Mouse (Mus musculus) layer of hippocampus, adult 9-11 months (tissue): Measurements from ENCODE around the gene Cabin1.
"Not testable (repeated sequence)": the region's sequence is repeated elsewhere in the genome, so short reads cannot be mapped to it uniquely, and the experiment has no call there.

Experiments used
- DNase-seq: peaks from one replicate; pipeline ENCODE4 v3.0.0; 2022

Gene Cabin1

GRCm38 (mm10) chr10:75763682-75764518 lies at the start of gene Cabin1:
TSS of gene Cabin1 (minus strand) at chr10:75764341.
- DNase-seq, result peak; percentile 98

GRCm38 (mm10) chr10:75804217-75804616 lies 40.1 kb upstream of the Cabin1 start:
- DNase-seq, result no peak

DNA sequence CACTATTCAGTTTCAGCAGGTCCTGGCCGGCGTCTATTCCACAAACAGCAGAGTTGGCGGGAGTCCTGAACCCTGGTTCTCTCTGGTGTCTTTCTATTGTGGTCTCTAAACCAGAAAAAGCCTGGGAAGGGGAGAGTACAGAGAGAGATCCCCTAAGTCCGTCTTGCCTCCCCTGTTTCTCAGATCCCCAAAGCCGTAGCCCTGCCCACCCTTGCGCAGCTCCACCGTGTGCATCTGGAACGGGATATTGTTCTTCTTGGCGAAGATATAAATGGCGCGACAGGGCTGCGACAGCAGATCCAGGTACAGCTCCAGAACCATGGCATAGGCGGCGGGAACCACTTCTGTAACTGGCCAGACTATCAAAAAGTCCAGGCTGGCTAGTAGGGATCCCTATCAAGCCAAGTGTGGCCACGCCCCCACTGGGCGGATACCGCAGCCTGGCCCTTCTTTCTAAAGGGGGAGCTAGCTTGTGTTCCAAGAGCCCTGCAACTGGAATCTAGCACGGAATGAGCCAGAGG lies 34.1 kb upstream of the Cabin1 start, which contains the start of gene Gstt1:
TSS of gene Gstt1 (minus strand) at position 409 of the 521 bp plus-strand sequence.
- DNase-seq, result peak; percentile 17

DNA sequence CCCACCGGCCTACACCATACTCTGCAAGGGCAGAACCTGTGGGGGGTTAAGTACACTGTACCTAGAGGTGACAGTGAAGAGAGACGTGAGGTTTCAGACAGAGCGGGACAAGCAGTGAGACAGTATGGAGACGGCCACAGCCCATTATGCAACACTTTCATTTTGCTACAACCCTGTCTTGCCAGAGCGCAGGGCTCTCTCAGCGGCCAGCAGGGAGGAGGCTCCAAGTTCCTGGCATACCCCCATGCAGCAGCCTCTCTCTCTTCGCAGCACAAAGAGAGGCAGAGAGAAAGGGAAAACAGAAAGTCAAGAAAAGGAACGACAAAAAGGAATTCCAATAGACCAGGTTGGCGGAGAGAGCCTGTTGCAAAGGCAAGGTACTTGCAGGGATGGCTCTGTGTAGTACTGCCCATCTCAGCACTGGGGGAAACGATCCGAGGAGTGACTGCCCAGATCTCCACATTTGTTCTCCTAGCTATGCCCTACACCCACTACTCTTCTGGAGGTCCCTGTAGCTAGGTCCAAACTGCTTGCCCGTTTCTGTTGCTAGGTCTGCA lies 33.6 kb upstream of the Cabin1 start:
- peak; percentile 26 for DNase-seq

- DNase-seq, result no peak
Measured at GRCm38 (mm10) chr10:75796731-75797516, 32.8 kb upstream of the Cabin1 start.

DNA sequence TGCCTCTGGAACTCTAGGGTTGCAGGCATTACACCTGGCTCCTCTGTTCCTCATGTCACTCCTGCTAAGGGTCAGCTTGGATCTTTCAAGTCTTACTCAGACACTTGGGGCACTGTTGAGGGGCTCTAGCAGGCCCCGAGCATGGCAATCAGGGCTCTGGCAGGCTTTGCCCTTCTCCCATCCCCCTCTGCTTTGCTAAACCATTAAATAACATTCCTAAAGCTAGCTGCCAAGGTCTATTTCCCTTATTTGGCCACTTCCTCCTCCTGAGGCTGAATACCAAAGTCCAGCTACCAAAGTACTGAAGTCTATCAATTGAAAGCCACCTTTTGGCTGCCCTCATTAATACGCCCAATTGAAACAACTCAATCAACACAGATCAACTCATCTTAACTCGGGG lies 30.7 kb upstream of the Cabin1 start:
- DNase-seq, result no peak

DNA sequence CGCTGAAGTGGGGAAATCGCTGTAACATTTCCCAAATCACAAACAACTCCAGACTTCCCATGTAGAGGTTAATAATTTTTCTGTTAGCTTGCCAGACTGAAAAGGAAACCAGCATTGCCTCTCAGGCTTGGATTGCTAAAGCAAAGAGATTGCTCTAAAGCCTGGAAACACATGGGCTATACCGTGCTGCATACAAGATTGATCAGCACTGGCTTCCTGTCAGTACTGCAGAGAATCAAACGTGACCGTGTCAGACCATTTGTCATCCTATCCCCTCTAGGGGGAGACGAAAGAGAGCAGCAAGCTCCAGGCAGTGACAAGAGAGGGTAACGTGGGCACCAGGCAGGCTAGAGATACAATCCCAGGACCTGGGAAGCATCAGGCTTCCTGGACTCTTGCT lies 26.6 kb upstream of the Cabin1 start:
- no peak for DNase-seq

DNA sequence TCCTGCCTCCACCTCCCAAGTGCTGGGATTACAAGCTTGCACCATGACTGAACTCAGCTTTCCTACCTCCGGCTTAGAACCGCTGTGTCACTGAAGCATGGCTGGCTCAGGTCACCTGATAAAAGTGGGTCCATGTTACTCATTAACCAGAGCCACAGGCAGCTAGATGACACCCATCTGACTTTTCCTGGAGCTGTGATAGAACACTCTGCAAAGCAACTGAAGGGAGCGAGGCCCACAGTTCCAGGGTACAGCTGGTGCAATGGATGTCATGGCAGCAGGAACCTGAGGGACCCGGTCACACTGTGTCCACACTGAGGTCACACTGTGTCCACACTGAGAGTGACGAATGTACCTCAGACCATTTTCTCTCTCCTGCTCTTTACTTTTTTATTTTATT lies 25.7 kb upstream of the Cabin1 start:
- DNase-seq, result no peak

DNA sequence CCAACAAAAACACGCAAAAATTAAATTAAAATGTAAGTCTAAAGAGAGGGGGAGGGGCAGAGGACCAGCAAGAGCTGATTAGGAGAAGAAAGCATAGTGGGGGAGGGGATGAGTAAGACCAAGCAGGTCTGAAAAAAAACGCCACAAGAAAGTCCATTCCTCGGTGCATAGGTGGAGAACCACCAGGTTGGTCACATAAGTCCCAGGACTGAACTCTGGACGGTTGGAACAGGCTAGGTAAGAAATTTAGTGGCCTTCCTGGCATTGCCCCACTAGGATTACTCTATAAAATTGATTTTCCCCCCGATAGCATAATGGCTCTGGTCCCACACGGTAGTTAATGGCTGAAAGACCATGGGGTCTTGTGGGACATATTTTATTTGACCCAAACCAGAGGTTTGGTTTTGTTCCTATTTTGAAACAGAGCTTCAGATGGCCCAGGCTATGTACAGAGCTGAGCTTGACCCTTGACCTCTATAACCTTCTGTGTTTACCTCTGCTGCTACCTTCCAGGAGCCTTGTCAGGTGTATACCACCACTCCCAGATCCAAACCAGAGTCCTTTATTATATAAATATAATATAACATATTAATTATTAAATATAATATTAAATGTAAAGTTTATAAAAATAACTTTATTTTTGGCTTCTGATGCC lies 25.1 kb upstream of the Cabin1 start:
- no peak for DNase-seq

GRCm38 (mm10) chr10:75788277-75788676 lies 24.1 kb upstream of the Cabin1 start:
- DNase-seq, result no peak

GRCm38 (mm10) chr10:75785442-75785841 lies 21.3 kb upstream of the Cabin1 start:
- no peak for DNase-seq

DNA sequence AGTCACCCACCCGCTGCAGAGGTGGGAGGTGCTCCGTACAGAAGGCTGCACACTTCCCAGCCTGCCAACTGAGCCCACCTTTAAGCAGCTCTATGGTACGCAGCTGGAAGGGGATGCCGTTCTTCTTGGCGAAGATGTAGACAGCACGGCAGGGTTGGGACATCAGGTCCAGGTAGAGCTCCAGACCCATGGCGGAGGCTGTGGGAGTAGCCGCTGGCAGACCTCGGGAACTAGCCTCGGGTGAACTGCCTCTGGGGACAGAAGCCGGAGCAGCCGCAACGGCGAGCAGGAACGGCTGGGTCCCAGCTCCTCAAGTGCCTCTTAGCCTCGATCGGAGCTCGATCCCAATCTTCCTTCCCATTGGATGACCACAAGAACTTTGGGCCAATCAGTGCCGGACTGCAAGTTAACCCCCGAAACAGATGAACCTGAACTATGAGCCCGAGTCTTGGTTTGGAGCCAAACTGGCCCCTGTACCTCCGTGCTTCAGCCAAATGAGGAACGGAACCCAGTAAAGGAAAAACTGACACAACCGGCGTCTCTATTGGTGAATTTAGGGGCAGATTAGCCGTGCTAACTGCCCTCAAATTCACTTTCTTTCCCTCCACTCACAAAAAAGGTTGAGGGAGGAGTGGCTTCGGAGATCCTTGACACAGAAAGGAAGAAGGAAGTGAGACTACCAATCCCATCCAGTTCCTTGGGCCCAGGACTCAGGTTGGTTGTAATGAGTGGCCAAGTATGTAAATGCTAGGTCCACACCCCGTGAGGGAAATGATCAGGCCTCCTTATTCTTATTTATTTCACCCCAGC lies 16.8 kb upstream of the Cabin1 start, which contains the start of the genes Gm20441 and Gstt3:
TSS of gene Gm20441 (minus strand) at position 186 of the 810 bp plus-strand sequence.
TSS of gene Gstt3 (minus strand) at position 646 of the 810 bp plus-strand sequence.
- DNase-seq, result peak; percentile 16

- no peak for DNase-seq
Measured at GRCm38 (mm10) chr10:75779206-75780174, 15.3 kb upstream of the Cabin1 start.

DNA sequence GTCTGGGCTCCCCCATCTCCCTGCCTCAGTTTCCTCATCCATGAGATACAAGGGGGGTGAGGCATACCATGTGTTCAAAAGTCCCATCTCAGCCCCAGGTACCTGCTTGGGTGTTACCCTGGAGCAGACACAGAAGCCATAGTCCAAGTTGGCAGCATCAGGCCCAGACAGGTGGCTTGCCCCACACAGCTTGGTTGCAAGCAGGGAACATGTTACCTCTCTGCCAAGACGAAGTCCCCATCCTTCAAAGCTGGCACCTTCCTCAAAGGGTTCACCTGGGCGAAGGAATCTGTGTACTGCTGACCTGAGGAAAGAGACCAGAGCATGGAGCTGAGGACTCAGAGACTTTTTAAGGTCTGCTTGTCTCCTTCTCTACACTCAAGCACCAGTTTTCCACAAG lies 13.7 kb upstream of the Cabin1 start:
- no peak for DNase-seq

GRCm38 (mm10) chr10:75776562-75776961 lies 12.4 kb upstream of the Cabin1 start:
- DNase-seq, result no peak

GRCm38 (mm10) chr10:75774587-75774986 lies 10.4 kb upstream of the Cabin1 start:
- no peak for DNase-seq

GRCm38 (mm10) chr10:75774102-75774501 lies 10.0 kb upstream of the Cabin1 start:
- no peak for DNase-seq

- peak; percentile 92 for DNase-seq
Measured at GRCm38 (mm10) chr10:75772795-75773664, 8.9 kb upstream of the Cabin1 start, which contains the start of gene Ddt. TSS of gene Ddt (minus strand) at chr10:75773414.

DNA sequence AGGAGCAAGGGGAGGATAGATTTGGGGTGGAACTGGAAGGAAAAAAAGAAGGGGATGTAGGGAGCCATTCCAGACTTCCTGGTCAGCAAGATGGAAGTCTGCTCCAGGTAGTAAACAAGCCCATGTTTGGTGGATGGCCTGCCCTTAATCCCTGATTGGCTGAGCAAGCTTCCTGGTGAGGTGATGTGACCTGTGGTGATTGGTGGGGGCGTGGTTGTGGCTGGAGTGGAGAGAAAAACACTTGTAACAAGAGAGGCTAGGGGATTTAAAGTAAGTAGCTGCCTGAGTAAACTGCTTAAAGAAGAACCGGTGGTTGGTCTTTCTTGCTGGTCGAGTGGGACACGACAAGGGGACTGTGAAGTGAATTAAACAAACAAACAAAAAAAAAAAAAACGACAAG lies 3.6 kb upstream of the Cabin1 start:
- not testable (repeated sequence) for DNase-seq
